Mouse (Mus musculus) heart, embryonic 15.5 days (tissue): ENCODE measurements at regions not wholly inside any gene's neighbourhood (a gene's known extent, or its start where the extent isn't known, plus 50 kb on each side); places are given as distances from the start of the nearest gene placed in this dataset.
A peak's percentile ranks its signal among the peaks of the same experiment; 100 is the strongest.

Experiments used
- ATAC-seq: fragments of 200-750 bp; cut with Nextera tagmentation; replicated peaks from 2 replicates; pipeline ENCODE4 v1.8.0; 2017; ENCODE audit warnings: low read depth, moderate TSS enrichment; ENCODE audit not compliant: insufficient number of reproducible peaks, insufficient read depth, low FRiP score
- H3K27ac ChIP-seq: fragments of 300-500 bp; sonication (generic); 2 replicates; pipeline ENCODE4 v1.5.1; 2015; ENCODE audit warnings: mild to moderate bottlenecking, inconsistent platforms
- H3K27me3 ChIP-seq: fragments of 300-500 bp; sonication (generic); 2 replicates; pipeline ENCODE4 v1.6.1; 2015; ENCODE audit warnings: inconsistent platforms
- H3K36me3 ChIP-seq: fragments of 300-500 bp; sonication (generic); 2 replicates; pipeline ENCODE4 v1.6.1; 2015; ENCODE audit warnings: mild to moderate bottlenecking, inconsistent platforms
- H3K4me1 ChIP-seq: fragments of 300-500 bp; sonication (generic); replicated peaks from 2 replicates; pipeline ENCODE4 v1.6.1; 2015; ENCODE audit warnings: inconsistent platforms
- H3K4me2 ChIP-seq: fragments of 300-500 bp; sonication (generic); 2 replicates; pipeline ENCODE4 v1.6.1; 2015; ENCODE audit warnings: inconsistent platforms, mild to moderate bottlenecking, moderate library complexity
- H3K4me3 ChIP-seq: fragments of 300-500 bp; sonication (generic); 2 replicates; pipeline ENCODE4 v1.5.1; 2015; ENCODE audit warnings: mild to moderate bottlenecking, inconsistent platforms
- H3K9ac ChIP-seq: fragments of 300-500 bp; sonication (generic); 2 replicates; pipeline ENCODE4 v1.6.1; 2015; ENCODE audit warnings: mild to moderate bottlenecking, inconsistent platforms
- H3K9me3 ChIP-seq: fragments of 300-500 bp; sonication (generic); replicated peaks from 2 replicates; pipeline ENCODE4 v1.6.1; 2016; ENCODE audit warnings: inconsistent platforms
- WGBS: fragments of 180-500 bp; shearing (Covaris S2); methylation state at CpG from one replicate; pipeline ENCODE4 v1.1.7; 2015; ENCODE audit warnings: mixed read lengths; 5-methylcytosine and 5-hydroxymethylcytosine counted together

- peaks cover 52% of the 10 kb centered on the region for H3K4me1 ChIP-seq
- no peaks in the 10 kb centered on the region for H3K27me3 ChIP-seq
- H3K9me3 ChIP-seq: no peaks in the 10 kb centered on the region
- WGBS: 7% methylated on average over 8 of the region's 8 CpGs
- peak overlapping the region; percentile 43 for H3K4me2 ChIP-seq
- peak overlapping the region; percentile 85 for H3K27ac ChIP-seq
- no peak overlapping the region for H3K9ac ChIP-seq
- H3K4me3 ChIP-seq: no peak overlapping the region
- peak; percentile 61 for ATAC-seq
- no peaks in the 10 kb centered on the region for H3K36me3 ChIP-seq
These were observed 213.3 kb downstream of the Bcl2l11 start for GRCm38 (mm10) chr2:128339061-128339642.

GRCm38 (mm10) chr2:128339643-128340487 is 214.0 kb downstream of the Bcl2l11 start:
- 31% methylated on average over 19 of the region's 19 CpGs for WGBS
- Histone ChIP-seq H3K4me1 (peaks cover 44% of the 10 kb centered on the region), H3K4me2 (peak overlapping the region; percentile 43), H3K27ac (peak overlapping the region; percentile 85), H3K9me3 (no peaks in the 10 kb centered on the region), H3K9ac (no peak overlapping the region), H3K36me3 (no peaks in the 10 kb centered on the region), H3K4me3 (no peak overlapping the region), H3K27me3 (no peaks in the 10 kb centered on the region)
- ATAC-seq: peak; percentile 20; the same call in 1 of the 2 replicates

- 91% methylated on average over 5 of the region's 5 CpGs for WGBS
- H3K4me2 ChIP-seq: no peak overlapping the region
- H3K27ac ChIP-seq: peak overlapping the region; percentile 85
- no peaks in the 10 kb centered on the region for H3K9me3 ChIP-seq
- peaks cover 41% of the 10 kb centered on the region for H3K4me1 ChIP-seq
- no peaks in the 10 kb centered on the region for H3K27me3 ChIP-seq
- ATAC-seq: no peak
- no peak overlapping the region for H3K4me3 ChIP-seq
- H3K9ac ChIP-seq: no peak overlapping the region
- no peaks in the 10 kb centered on the region for H3K36me3 ChIP-seq
These were observed 214.9 kb downstream of the Bcl2l11 start for GRCm38 (mm10) chr2:128340631-128341240.

- no peak overlapping the region for H3K4me3 ChIP-seq
- H3K4me2 ChIP-seq: no peak overlapping the region
- H3K36me3 ChIP-seq: no peaks in the 10 kb centered on the region
- no peak for ATAC-seq
- peaks cover 40% of the 10 kb centered on the region for H3K4me1 ChIP-seq
- H3K9ac ChIP-seq: no peak overlapping the region
- no peaks in the 10 kb centered on the region for H3K27me3 ChIP-seq
- 64% methylated on average over 9 of the region's 9 CpGs for WGBS
- H3K9me3 ChIP-seq: no peaks in the 10 kb centered on the region
- no peak overlapping the region for H3K27ac ChIP-seq
These were observed 216.4 kb downstream of the Bcl2l11 start for GRCm38 (mm10) chr2:128342212-128342611.

GRCm38 (mm10) chr2:128345557-128345956 is 219.7 kb downstream of the Bcl2l11 start:
- Histone ChIP-seq H3K4me2 (no peak overlapping the region), H3K9ac (no peak overlapping the region), H3K36me3 (no peaks in the 10 kb centered on the region), H3K27ac (no peak overlapping the region), H3K4me1 (peaks cover 15% of the 10 kb centered on the region), H3K9me3 (no peaks in the 10 kb centered on the region), H3K27me3 (no peaks in the 10 kb centered on the region), H3K4me3 (no peak overlapping the region)
- WGBS: 44% methylated on average over 11 of the region's 11 CpGs
- no peak for ATAC-seq

GRCm38 (mm10) chr2:128348556-128348955 is 222.7 kb downstream of the Bcl2l11 start:
- no peak for ATAC-seq
- no peak overlapping the region for H3K27ac ChIP-seq
- 80% methylated on average over 2 of the region's 2 CpGs for WGBS

GRCm38 (mm10) chr2:128351405-128351804 is 225.6 kb downstream of the Bcl2l11 start:
- Histone ChIP-seq H3K36me3 (no peaks in the 10 kb centered on the region), H3K4me2 (no peak overlapping the region), H3K27ac (no peak overlapping the region), H3K4me1 (no peaks in the 10 kb centered on the region), H3K27me3 (no peaks in the 10 kb centered on the region), H3K9me3 (no peaks in the 10 kb centered on the region), H3K9ac (no peak overlapping the region), H3K4me3 (no peak overlapping the region)
- WGBS: 85% methylated on average over 16 of the region's 16 CpGs
- ATAC-seq: no peak

More at GRCm38 (mm10) chr2:128348556-128348955, 222.7 kb downstream of the Bcl2l11 start:
- Histone ChIP-seq H3K27me3 (no peaks in the 10 kb centered on the region), H3K4me3 (no peak overlapping the region), H3K9me3 (no peaks in the 10 kb centered on the region), H3K9ac (no peak overlapping the region), H3K4me2 (no peak overlapping the region), H3K36me3 (no peaks in the 10 kb centered on the region), H3K4me1 (peaks cover 6% of the 10 kb centered on the region; the same call in 1 of the 2 replicates)

- H3K4me2 ChIP-seq: no peak overlapping the region
- no peaks in the 10 kb centered on the region for H3K9me3 ChIP-seq
- 85% methylated on average over 1 of the region's 1 CpGs for WGBS
- no peak for ATAC-seq
- no peaks in the 10 kb centered on the region for H3K27me3 ChIP-seq
- H3K36me3 ChIP-seq: no peaks in the 10 kb centered on the region
- no peak overlapping the region for H3K4me3 ChIP-seq
- no peak overlapping the region for H3K27ac ChIP-seq
- no peaks in the 10 kb centered on the region for H3K4me1 ChIP-seq
- no peak overlapping the region for H3K9ac ChIP-seq
These were observed 226.7 kb downstream of the Bcl2l11 start for GRCm38 (mm10) chr2:128352533-128352932.

GRCm38 (mm10) chr2:128353457-128353856 is 227.6 kb downstream of the Bcl2l11 start:
- no peaks in the 10 kb centered on the region for H3K9me3 ChIP-seq
- H3K36me3 ChIP-seq: no peaks in the 10 kb centered on the region
- WGBS: 64% methylated on average over 3 of the region's 3 CpGs
- ATAC-seq: no peak
- no peaks in the 10 kb centered on the region for H3K4me1 ChIP-seq
- no peak overlapping the region for H3K27ac ChIP-seq
- no peak overlapping the region for H3K9ac ChIP-seq
- H3K4me2 ChIP-seq: no peak overlapping the region
- no peaks in the 10 kb centered on the region for H3K27me3 ChIP-seq
- H3K4me3 ChIP-seq: no peak overlapping the region

GRCm38 (mm10) chr2:128356326-128356725 is 230.5 kb downstream of the Bcl2l11 start:
- Histone ChIP-seq H3K4me1 (no peaks in the 10 kb centered on the region), H3K4me3 (no peak overlapping the region), H3K9me3 (no peaks in the 10 kb centered on the region), H3K4me2 (no peak overlapping the region), H3K27me3 (no peaks in the 10 kb centered on the region), H3K9ac (no peak overlapping the region), H3K27ac (no peak overlapping the region), H3K36me3 (no peaks in the 10 kb centered on the region)
- WGBS: 84% methylated on average over 4 of the region's 4 CpGs
- no peak for ATAC-seq

GRCm38 (mm10) chr2:128359106-128359505 is 231.9 kb upstream of the Spdye4c start:
- WGBS: 70% methylated on average over 4 of the region's 4 CpGs
- ATAC-seq: no peak

More at GRCm38 (mm10) chr2:128359106-128359505, 231.9 kb upstream of the Spdye4c start:
- Histone ChIP-seq H3K27ac (no peak overlapping the region), H3K9ac (no peak overlapping the region), H3K4me3 (no peak overlapping the region), H3K9me3 (no peaks in the 10 kb centered on the region), H3K36me3 (no peaks in the 10 kb centered on the region), H3K27me3 (no peaks in the 10 kb centered on the region), H3K4me1 (peaks cover 10% of the 10 kb centered on the region), H3K4me2 (no peak overlapping the region)
